Mouse (Mus musculus) olfactory bulb, adult 2 months (tissue): ENCODE data around the gene Fgfr2.

Experiments
- CTCF ChIP-seq: fragments of 200-500 bp; IDR thresholded peaks from 2 replicates; pipeline ENCODE4 v1.5.1; 2012; ENCODE audit warnings: low read depth, mild to moderate bottlenecking, low read length, moderate library complexity; ENCODE audit not compliant: insufficient read depth
- POLR2A ChIP-seq: fragments of 200-500 bp; IDR thresholded peaks from 2 replicates; pipeline ENCODE4 v1.6.1; 2012; ENCODE audit warnings: mild to moderate bottlenecking, low read depth, low read length, moderate library complexity; ENCODE audit not compliant: insufficient read depth

- no peak for TF ChIP-seq CTCF
- TF ChIP-seq POLR2A = no peak
Observed at GRCm38 (mm10) chr7:132693561-132693960, 429.6 kb downstream of the Fgfr2 start.
